Mouse (Mus musculus) thymus, adult 2 months (tissue): ENCODE measurements at regions not wholly inside any gene's neighbourhood (a gene's known extent, or its start where the extent isn't known, plus 50 kb on each side); places are given as distances from the start of the nearest gene placed in this dataset.

Source experiments
- DNase-seq: peaks from one replicate; pipeline ENCODE4 v3.0.0; 2021
- H3K27ac ChIP-seq: fragments of 200-500 bp; 2 replicates; pipeline ENCODE4 v1.5.1; 2012; ENCODE audit warnings: low read length, control low read depth; ENCODE audit not compliant: control insufficient read depth, insufficient read depth
- H3K27me3 ChIP-seq: fragments of 200-500 bp; 2 replicates; pipeline ENCODE4 v1.6.1; 2012; ENCODE audit warnings: mild to moderate bottlenecking, low read length, moderate library complexity, mixed read lengths; ENCODE audit not compliant: control insufficient read depth, insufficient read depth
- H3K36me3 ChIP-seq: fragments of 200-500 bp; 2 replicates; pipeline ENCODE4 v1.6.1; 2012; ENCODE audit warnings: mild to moderate bottlenecking, low read length, moderate library complexity; ENCODE audit not compliant: control insufficient read depth, insufficient read depth
- H3K4me1 ChIP-seq: fragments of 200-500 bp; replicated peaks from 2 replicates; pipeline ENCODE4 v1.6.1; 2012; ENCODE audit warnings: low read length; ENCODE audit not compliant: control insufficient read depth, insufficient read depth
- H3K4me3 ChIP-seq: fragments of 200-500 bp; 2 replicates; pipeline ENCODE4 v1.5.1; 2012; ENCODE audit warnings: mild to moderate bottlenecking, low read length, control low read depth, moderate library complexity; ENCODE audit not compliant: control insufficient read depth, insufficient read depth
- CTCF ChIP-seq: fragments of 200-500 bp; IDR thresholded peaks from 2 replicates; pipeline ENCODE4 v1.5.1; 2012; ENCODE audit warnings: mild to moderate bottlenecking, control low read depth, low read length, moderate library complexity, borderline replicate concordance; ENCODE audit not compliant: control insufficient read depth, poor library complexity, insufficient read depth; ENCODE audit errors: extremely low read depth
- POLR2A ChIP-seq: fragments of 200-500 bp; IDR thresholded peaks from 2 replicates; pipeline ENCODE4 v1.6.1; 2012; ENCODE audit warnings: mild to moderate bottlenecking, low read length, control low read depth, moderate library complexity; ENCODE audit not compliant: control insufficient read depth, poor library complexity, insufficient read depth; ENCODE audit errors: extremely low read depth
- WGBS: fragments of 180-500 bp; shearing (Covaris S2); methylation state at CpG from one replicate; pipeline ENCODE4 v1.1.7; 2018; 5-methylcytosine and 5-hydroxymethylcytosine counted together

GRCm38 (mm10) chr17:88159851-88160676 lies 95.0 kb upstream of the Fbxo11 start:
- Histone ChIP-seq H3K4me1 (no peaks in the 10 kb centered on the region), H3K27me3 (no peaks in the 10 kb centered on the region), H3K4me3 (no peak overlapping the region), H3K27ac (no peak overlapping the region), H3K36me3 (no peaks in the 10 kb centered on the region)
- DNase-seq = no peak
- 89% methylated on average over 19 of the region's 19 CpGs for WGBS
- TF ChIP-seq POLR2A (no peak), CTCF (no peak)

- Histone ChIP-seq H3K4me3 (no peak overlapping the region), H3K27me3 (no peaks in the 10 kb centered on the region), H3K27ac (no peak overlapping the region), H3K36me3 (no peaks in the 10 kb centered on the region), H3K4me1 (no peaks in the 10 kb centered on the region)
- TF ChIP-seq CTCF (no peak), POLR2A (no peak)
- 96% methylated on average over 14 of the region's 14 CpGs for WGBS
- DNase-seq = no peak
Observed at GRCm38 (mm10) chr17:88160677-88161001, 95.5 kb upstream of the Fbxo11 start.

DNA sequence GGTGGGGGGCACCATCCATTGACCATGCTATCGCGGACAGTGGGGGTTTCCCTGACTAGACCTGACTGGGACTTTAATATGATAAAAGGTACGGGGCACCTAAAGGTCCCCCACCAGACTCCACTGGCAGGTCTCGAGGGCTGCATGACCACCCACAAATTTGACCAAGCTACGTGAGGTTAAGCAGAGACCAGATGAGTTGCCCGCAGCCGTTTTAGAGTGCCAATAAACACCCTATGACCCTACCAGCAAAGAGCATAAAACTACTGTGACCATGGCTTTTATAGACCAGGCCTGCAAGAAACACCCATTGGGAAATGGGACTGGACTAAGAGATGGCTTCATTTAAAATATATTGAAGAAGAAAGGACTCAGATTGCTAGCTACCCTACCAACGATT lies 96.7 kb upstream of the Fbxo11 start:
- Histone ChIP-seq H3K27me3 (no peaks in the 10 kb centered on the region), H3K36me3 (no peaks in the 10 kb centered on the region), H3K27ac (no peak overlapping the region), H3K4me1 (no peaks in the 10 kb centered on the region), H3K4me3 (no peak overlapping the region)
- TF ChIP-seq CTCF = no peak
- WGBS = 95% methylated on average over 8 of the region's 8 CpGs
- DNase-seq = no peak

DNA sequence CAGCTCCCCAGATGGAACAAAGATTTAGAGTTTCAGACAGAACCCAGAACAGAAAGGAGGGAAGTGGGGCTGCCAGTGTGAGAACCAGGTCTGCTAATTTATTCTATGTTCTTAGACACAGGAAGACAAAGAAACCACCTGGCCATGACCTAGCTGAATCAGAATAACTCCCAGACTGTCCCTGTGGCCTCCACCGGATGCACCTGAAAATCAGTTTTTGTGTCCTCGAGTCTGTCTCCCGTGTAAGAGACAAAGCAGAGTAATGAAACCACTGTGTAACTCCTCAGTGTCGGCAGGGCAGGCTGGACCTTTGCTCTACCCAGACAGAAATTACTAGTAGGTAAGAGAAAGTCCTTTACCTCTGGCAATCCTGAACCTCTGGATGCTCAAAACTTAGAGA lies 99.7 kb upstream of the Fbxo11 start:
- Histone ChIP-seq H3K36me3 (no peaks in the 10 kb centered on the region), H3K27ac (no peak overlapping the region), H3K27me3 (no peaks in the 10 kb centered on the region), H3K4me3 (no peak overlapping the region), H3K4me1 (no peaks in the 10 kb centered on the region)
- WGBS = 40% methylated on average over 4 of the region's 4 CpGs
- no peak for TF ChIP-seq POLR2A
- TF ChIP-seq CTCF = no peak
- no peak for DNase-seq

- H3K4me1 ChIP-seq = no peaks in the 10 kb centered on the region
- H3K36me3 ChIP-seq = no peaks in the 10 kb centered on the region
- TF ChIP-seq CTCF = no peak
- no peak for TF ChIP-seq POLR2A
- DNase-seq = no peak
- H3K4me3 ChIP-seq = no peak overlapping the region
- no peaks in the 10 kb centered on the region for H3K27me3 ChIP-seq
- no peak overlapping the region for H3K27ac ChIP-seq
- 96% methylated on average over 6 of the region's 6 CpGs for WGBS
Observed at GRCm38 (mm10) chr17:88165811-88166210, 100.7 kb upstream of the Fbxo11 start.

- TF ChIP-seq CTCF (no peak), POLR2A (no peak)
- H3K27ac ChIP-seq = no peak overlapping the region
- no peaks in the 10 kb centered on the region for H3K4me1 ChIP-seq
- H3K27me3 ChIP-seq = no peaks in the 10 kb centered on the region
- H3K4me3 ChIP-seq = no peak overlapping the region
- DNase-seq = no peak
- H3K36me3 ChIP-seq = no peaks in the 10 kb centered on the region
- WGBS = 89% methylated on average over 8 of the region's 8 CpGs
Observed at GRCm38 (mm10) chr17:88168262-88169096, 103.4 kb upstream of the Fbxo11 start.

GRCm38 (mm10) chr17:88171606-88172005 lies 106.5 kb upstream of the Fbxo11 start:
- Histone ChIP-seq H3K27ac (no peak overlapping the region), H3K4me3 (no peak overlapping the region), H3K36me3 (no peaks in the 10 kb centered on the region), H3K4me1 (no peaks in the 10 kb centered on the region), H3K27me3 (no peaks in the 10 kb centered on the region)
- no peak for DNase-seq
- WGBS = 53% methylated on average over 3 of the region's 3 CpGs
- TF ChIP-seq POLR2A (no peak), CTCF (no peak)
